Mouse (Mus musculus): ENCODE measurements around the gene Treh.
A peak's percentile ranks its signal among the peaks of the same experiment; 100 is the strongest.

The Treh gene

GRCm38 (mm10) chr9:44734524-44735494 lies 61.8 kb downstream of the Treh start, which contains the start of gene Phldb1:
Phldb1 (minus strand) TSS chr9:44735198.
- DNase-seq (ENCODE audit: low read depth, low spot score), result peak; percentile 85

- no peak for DNase-seq (ENCODE audit: low read depth, low spot score)
These were observed 62.9 kb downstream of the Treh start for GRCm38 (mm10) chr9:44735886-44736285.

All from 3T3-L1 (cell line).